Mouse (Mus musculus): Measurements from ENCODE around the gene Cdk2ap1. TPM values are rescaled to one million over a fixed set of nuclear protein-coding genes. Genes with fewer than 3 reads are reported as not detected.
A peak's percentile ranks its signal among the peaks of the same experiment; 100 is the strongest.

Gene Cdk2ap1
- polyA plus RNA-seq, 1 experiment from 2014 or later = 62.3 TPM

DNA sequence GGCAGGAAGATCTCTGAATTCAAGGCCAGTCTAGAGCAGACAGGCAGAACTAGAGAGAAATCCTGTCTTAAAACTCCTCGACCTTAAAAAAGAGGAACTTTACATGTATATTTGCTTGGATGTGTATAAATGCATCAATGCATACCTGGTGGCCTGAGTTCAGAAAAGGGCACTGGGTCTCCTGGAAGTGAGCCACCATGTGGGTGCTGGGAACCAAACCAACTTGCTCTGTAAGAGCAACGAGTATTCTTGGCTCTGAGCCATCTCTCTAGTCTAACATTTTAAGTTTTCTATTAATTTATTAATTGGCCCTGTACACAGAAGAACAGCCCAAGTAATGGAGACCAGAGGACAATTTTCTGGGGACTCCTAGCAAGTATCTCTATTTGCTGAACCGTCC is 3.8 kb upstream of the Cdk2ap1 start:
- Histone ChIP-seq H3K9me3 (ENCODE audit: control insufficient read depth, low read length) (no peaks in the 10 kb centered on the region), H3K27ac (ENCODE audit: low read depth, low read length) (no peak overlapping the region), H3K9ac (ENCODE audit: low read depth, low read length) (no peak overlapping the region), H3K4me2 (replicated peaks; ENCODE audit: low read depth, low read length) (no peak overlapping the region), H3K4me1 (ENCODE audit: control insufficient read depth, insufficient read depth, low read length) (no peaks in the 10 kb centered on the region), H3K36me3 (ENCODE audit: control insufficient read depth, insufficient read depth, low read length) (peaks cover 37% of the 10 kb centered on the region), H3K27me3 (ENCODE audit: control insufficient read depth, insufficient read depth, low read length) (no peaks in the 10 kb centered on the region), H3K4me3 (ENCODE audit: low read length) (no peak overlapping the region)
- ATAC-seq (ENCODE audit: low FRiP score, low TSS enrichment) = no peak
- WGBS = 82% methylated on average over 3 of the region's 3 CpGs

GRCm38 (mm10) chr5:124365754-124366153 is 2.9 kb upstream of the Cdk2ap1 start:
- no peaks in the 10 kb centered on the region for H3K27me3 ChIP-seq (ENCODE audit: control insufficient read depth, insufficient read depth, low read length)
- no peak overlapping the region for H3K4me3 ChIP-seq (ENCODE audit: low read length)
- H3K4me1 ChIP-seq (ENCODE audit: control insufficient read depth, insufficient read depth, low read length) = no peaks in the 10 kb centered on the region
- no peak overlapping the region for H3K9ac ChIP-seq (ENCODE audit: low read depth, low read length)
- 95% methylated on average over 2 of the region's 2 CpGs for WGBS
- H3K4me2 ChIP-seq (replicated peaks; ENCODE audit: low read depth, low read length) = no peak overlapping the region
- H3K36me3 ChIP-seq (ENCODE audit: control insufficient read depth, insufficient read depth, low read length) = peaks cover 27% of the 10 kb centered on the region
- no peak overlapping the region for H3K27ac ChIP-seq (ENCODE audit: low read depth, low read length)
- H3K9me3 ChIP-seq (ENCODE audit: control insufficient read depth, low read length) = no peaks in the 10 kb centered on the region
- ATAC-seq (ENCODE audit: low FRiP score, low TSS enrichment) = no peak

- ATAC-seq (ENCODE audit: low FRiP score, low TSS enrichment) = no peak
- Histone ChIP-seq H3K9ac (ENCODE audit: low read depth, low read length) (no peak overlapping the region), H3K27me3 (ENCODE audit: control insufficient read depth, insufficient read depth, low read length) (no peaks in the 10 kb centered on the region), H3K4me2 (replicated peaks; ENCODE audit: low read depth, low read length) (no peak overlapping the region), H3K27ac (ENCODE audit: low read depth, low read length) (no peak overlapping the region), H3K4me1 (ENCODE audit: control insufficient read depth, insufficient read depth, low read length) (no peaks in the 10 kb centered on the region), H3K4me3 (ENCODE audit: low read length) (no peak overlapping the region), H3K36me3 (ENCODE audit: control insufficient read depth, insufficient read depth, low read length) (peaks cover 14% of the 10 kb centered on the region), H3K9me3 (ENCODE audit: control insufficient read depth, low read length) (no peaks in the 10 kb centered on the region)
- 92% methylated on average over 6 of the region's 6 CpGs for WGBS
Observed at GRCm38 (mm10) chr5:124364173-124364918, 1.5 kb upstream of the Cdk2ap1 start.

- 0 out of 2 replicates have a peak, but pooled peaks cover 3% of the 10 kb centered on the region for H3K4me1 ChIP-seq (ENCODE audit: control insufficient read depth, insufficient read depth, low read length)
- 77% methylated on average over 2 of the region's 2 CpGs for WGBS
- ATAC-seq (ENCODE audit: low FRiP score, low TSS enrichment) = no peak
- H3K36me3 ChIP-seq (ENCODE audit: control insufficient read depth, insufficient read depth, low read length) = no peaks in the 10 kb centered on the region
- no peak overlapping the region for H3K4me3 ChIP-seq (ENCODE audit: low read length)
- no peak overlapping the region for H3K9ac ChIP-seq (ENCODE audit: low read depth, low read length)
- no peak overlapping the region for H3K27ac ChIP-seq (ENCODE audit: low read depth, low read length)
- no peaks in the 10 kb centered on the region for H3K27me3 ChIP-seq (ENCODE audit: control insufficient read depth, insufficient read depth, low read length)
- no peak overlapping the region for H3K4me2 ChIP-seq (replicated peaks; ENCODE audit: low read depth, low read length)
- H3K9me3 ChIP-seq (ENCODE audit: control insufficient read depth, low read length) = no peaks in the 10 kb centered on the region
Observed at GRCm38 (mm10) chr5:124359641-124360040, 3.2 kb downstream of the Cdk2ap1 start.

- H3K9ac ChIP-seq (ENCODE audit: low read depth, low read length) = no peak overlapping the region
- no peak overlapping the region for H3K4me3 ChIP-seq (ENCODE audit: low read length)
- peaks cover 4% of the 10 kb centered on the region for H3K4me1 ChIP-seq (ENCODE audit: control insufficient read depth, insufficient read depth, low read length)
- H3K4me2 ChIP-seq (replicated peaks; ENCODE audit: low read depth, low read length) = no peak overlapping the region
- no peaks in the 10 kb centered on the region for H3K27me3 ChIP-seq (ENCODE audit: control insufficient read depth, insufficient read depth, low read length)
- no peak overlapping the region for H3K27ac ChIP-seq (ENCODE audit: low read depth, low read length)
- no peaks in the 10 kb centered on the region for H3K36me3 ChIP-seq (ENCODE audit: control insufficient read depth, insufficient read depth, low read length)
- no peak for ATAC-seq (ENCODE audit: low FRiP score, low TSS enrichment)
- no peaks in the 10 kb centered on the region for H3K9me3 ChIP-seq (ENCODE audit: control insufficient read depth, low read length)
- 56% methylated on average over 3 of the region's 3 CpGs for WGBS
Observed at GRCm38 (mm10) chr5:124356695-124357094, 6.2 kb downstream of the Cdk2ap1 start.

GRCm38 (mm10) chr5:124355425-124355959 is 7.4 kb downstream of the Cdk2ap1 start:
- H3K27ac ChIP-seq (ENCODE audit: low read depth, low read length) = no peak overlapping the region
- no peaks in the 10 kb centered on the region for H3K36me3 ChIP-seq (ENCODE audit: control insufficient read depth, insufficient read depth, low read length)
- peaks cover 14% of the 10 kb centered on the region for H3K4me1 ChIP-seq (ENCODE audit: control insufficient read depth, insufficient read depth, low read length)
- H3K9me3 ChIP-seq (ENCODE audit: control insufficient read depth, low read length) = no peaks in the 10 kb centered on the region
- H3K9ac ChIP-seq (ENCODE audit: low read depth, low read length) = peak overlapping the region; percentile 100; the same call in 1 of the 2 replicates
- 4% methylated on average over 12 of the region's 12 CpGs for WGBS
- H3K27me3 ChIP-seq (ENCODE audit: control insufficient read depth, insufficient read depth, low read length) = no peaks in the 10 kb centered on the region
- ATAC-seq (ENCODE audit: low FRiP score, low TSS enrichment) = no peak
- peak overlapping the region; percentile 64 for H3K4me2 ChIP-seq (replicated peaks; ENCODE audit: low read depth, low read length)
- peak overlapping the region; percentile 96 for H3K4me3 ChIP-seq (ENCODE audit: low read length)

GRCm38 (mm10) chr5:124354574-124355424 is 8.1 kb downstream of the Cdk2ap1 start:
- peaks cover 14% of the 10 kb centered on the region for H3K4me1 ChIP-seq (ENCODE audit: control insufficient read depth, insufficient read depth, low read length)
- H3K9ac ChIP-seq (ENCODE audit: low read depth, low read length) = peak overlapping the region; percentile 100
- H3K4me2 ChIP-seq (replicated peaks; ENCODE audit: low read depth, low read length) = peak overlapping the region; percentile 64
- ATAC-seq (ENCODE audit: low FRiP score, low TSS enrichment) = peak; percentile 55
- no peaks in the 10 kb centered on the region for H3K27me3 ChIP-seq (ENCODE audit: control insufficient read depth, insufficient read depth, low read length)
- peak overlapping the region; percentile 59; the same call in 1 of the 2 replicates for H3K27ac ChIP-seq (ENCODE audit: low read depth, low read length)
- peaks cover 5% of the 10 kb centered on the region for H3K36me3 ChIP-seq (ENCODE audit: control insufficient read depth, insufficient read depth, low read length)
- peak overlapping the region; percentile 96 for H3K4me3 ChIP-seq (ENCODE audit: low read length)
- under 1% methylated on average over 36 of the region's 60 CpGs for WGBS
- no peaks in the 10 kb centered on the region for H3K9me3 ChIP-seq (ENCODE audit: control insufficient read depth, low read length)

GRCm38 (mm10) chr5:124353726-124354547 is 8.9 kb downstream of the Cdk2ap1 start:
- peak; percentile 36 for ATAC-seq (ENCODE audit: low FRiP score, low TSS enrichment)
- H3K36me3 ChIP-seq (ENCODE audit: control insufficient read depth, insufficient read depth, low read length) = peaks cover 14% of the 10 kb centered on the region
- H3K9ac ChIP-seq (ENCODE audit: low read depth, low read length) = peak overlapping the region; percentile 100
- H3K4me3 ChIP-seq (ENCODE audit: low read length) = peak overlapping the region; percentile 96
- peaks cover 14% of the 10 kb centered on the region for H3K4me1 ChIP-seq (ENCODE audit: control insufficient read depth, insufficient read depth, low read length)
- H3K4me2 ChIP-seq (replicated peaks; ENCODE audit: low read depth, low read length) = peak overlapping the region; percentile 79
- no peaks in the 10 kb centered on the region for H3K9me3 ChIP-seq (ENCODE audit: control insufficient read depth, low read length)
- WGBS = 0% methylated on average over 25 of the region's 132 CpGs
- no peaks in the 10 kb centered on the region for H3K27me3 ChIP-seq (ENCODE audit: control insufficient read depth, insufficient read depth, low read length)
- peak overlapping the region; percentile 99 for H3K27ac ChIP-seq (ENCODE audit: low read depth, low read length)

Data from kidney, embryonic 14.5 days (tissue).